Mouse (Mus musculus): ENCODE data around the gene Cfap126. TPM values are rescaled to one million over a fixed set of nuclear protein-coding genes. Genes with fewer than 3 reads are reported as not detected.

Gene Cfap126
- polyA plus RNA-seq, 1 experiment from 2014 or later: 5.0 TPM

Small RNA genes within 50 kb of the gene (microRNA-seq; reads per million reads assigned to microRNA genes)
- gene Gm27552 (not detected), gene Gm27844 (not detected), gene Mir6546 (1.7 reads per million)

Other genes with a start within 250 kb of the Cfap126 start
- 10.1 and 11.6 TPM in 2 replicates for gene Atf6, start 246.1 kb upstream of the Cfap126 start, polyA plus RNA-seq (2014; fragmentation: Nextera tagmentation; extraction: Ambion mirVana)
- gene Gm26620, start 228.9 kb upstream of the Cfap126 start, polyA plus RNA-seq (2014; fragmentation: Nextera tagmentation; extraction: Ambion mirVana): 0.62 TPM in 1 of 2 replicates, not detected in the other
- gene Dusp12, start 228.4 kb upstream of the Cfap126 start, polyA plus RNA-seq (2014; fragmentation: Nextera tagmentation; extraction: Ambion mirVana): 44.6 and 51.0 TPM in 2 replicates
- 0.70 and 1.2 TPM in 2 replicates for gene Fcrlb, start 201.0 kb upstream of the Cfap126 start, polyA plus RNA-seq (2014; fragmentation: Nextera tagmentation; extraction: Ambion mirVana)
- not detected in 2 replicates for gene Fcrla, start 186.3 kb upstream of the Cfap126 start, polyA plus RNA-seq (2014; fragmentation: Nextera tagmentation; extraction: Ambion mirVana)
- gene Fcgr2b, start 137.4 kb upstream of the Cfap126 start, polyA plus RNA-seq (2014; fragmentation: Nextera tagmentation; extraction: Ambion mirVana): 0.20 and 0.75 TPM in 2 replicates
- gene Fcgr4, start 95.0 kb upstream of the Cfap126 start, polyA plus RNA-seq (2014; fragmentation: Nextera tagmentation; extraction: Ambion mirVana): 0.49 TPM in 1 of 2 replicates, not detected in the other
- 5.5 and 8.8 TPM in 2 replicates for gene Fcgr3, start 49.0 kb upstream of the Cfap126 start, polyA plus RNA-seq (2014; fragmentation: Nextera tagmentation; extraction: Ambion mirVana)
- gene Sdhc, start 36.7 kb downstream of the Cfap126 start, polyA plus RNA-seq (2014; fragmentation: Nextera tagmentation; extraction: Ambion mirVana): 297 and 334 TPM in 2 replicates
- 11.8 TPM in 1 of 2 replicates, not detected in the other for gene Mpz, start 36.8 kb downstream of the Cfap126 start, polyA plus RNA-seq (2014; fragmentation: Nextera tagmentation; extraction: Ambion mirVana)
- gene Pcp4l1, start 82.3 kb downstream of the Cfap126 start, polyA plus RNA-seq (2014; fragmentation: Nextera tagmentation; extraction: Ambion mirVana): 31.8 and 41.6 TPM in 2 replicates
- 0.20 and 0.32 TPM in 2 replicates for gene Nr1i3, start 100.1 kb downstream of the Cfap126 start, polyA plus RNA-seq (2014; fragmentation: Nextera tagmentation; extraction: Ambion mirVana)
- 41.5 and 45.5 TPM in 2 replicates for gene Tomm40l, start 108.6 kb downstream of the Cfap126 start, polyA plus RNA-seq (2014; fragmentation: Nextera tagmentation; extraction: Ambion mirVana)
- 7.9 and 8.2 TPM in 2 replicates for gene Apoa2, start 111.1 kb downstream of the Cfap126 start, polyA plus RNA-seq (2014; fragmentation: Nextera tagmentation; extraction: Ambion mirVana)
- gene Fcer1g, start 120.4 kb downstream of the Cfap126 start, polyA plus RNA-seq (2014; fragmentation: Nextera tagmentation; extraction: Ambion mirVana): 10.2 and 33.2 TPM in 2 replicates
- gene Adamts4, start 136.5 kb downstream of the Cfap126 start, polyA plus RNA-seq (2014; fragmentation: Nextera tagmentation; extraction: Ambion mirVana): 1.3 and 2.6 TPM in 2 replicates
- 234 and 253 TPM in 2 replicates for gene Ndufs2, start 137.5 kb downstream of the Cfap126 start, polyA plus RNA-seq (2014; fragmentation: Nextera tagmentation; extraction: Ambion mirVana)
- gene B4galt3, start 156.4 kb downstream of the Cfap126 start, polyA plus RNA-seq (2014; fragmentation: Nextera tagmentation; extraction: Ambion mirVana): 96.5 and 98.1 TPM in 2 replicates
- gene Ppox, start 167.3 kb downstream of the Cfap126 start, polyA plus RNA-seq (2014; fragmentation: Nextera tagmentation; extraction: Ambion mirVana): 49.2 and 51.2 TPM in 2 replicates
- 76.8 and 87.9 TPM in 2 replicates for gene Usp21, start 174.1 kb downstream of the Cfap126 start, polyA plus RNA-seq (2014; fragmentation: Nextera tagmentation; extraction: Ambion mirVana)
- 116 and 124 TPM in 2 replicates for gene Ufc1, start 181.1 kb downstream of the Cfap126 start, polyA plus RNA-seq (2014; fragmentation: Nextera tagmentation; extraction: Ambion mirVana)
- 48.0 and 49.7 TPM in 2 replicates for gene Dedd, start 215.2 kb downstream of the Cfap126 start, polyA plus RNA-seq (2014; fragmentation: Nextera tagmentation; extraction: Ambion mirVana)
- gene Nit1, start 231.7 kb downstream of the Cfap126 start, polyA plus RNA-seq (2014; fragmentation: Nextera tagmentation; extraction: Ambion mirVana): 40.2 and 43.5 TPM in 2 replicates
- gene Pfdn2, start 231.8 kb downstream of the Cfap126 start, polyA plus RNA-seq (2014; fragmentation: Nextera tagmentation; extraction: Ambion mirVana): 58.1 and 67.6 TPM in 2 replicates
- gene Klhdc9, start 246.9 kb downstream of the Cfap126 start, polyA plus RNA-seq (2014; fragmentation: Nextera tagmentation; extraction: Ambion mirVana): 3.2 and 5.3 TPM in 2 replicates